Mouse (Mus musculus): ENCODE measurements around the gene Olfr27.

Olfr27 gene

GRCm38 (mm10) chr9:39127831-39128230, at the start of gene Olfr27:
Olfr27 (plus strand) TSS chr9:39128131.
- no peak for DNase-seq (ENCODE audit: low read depth, low spot score)

- DNase-seq (ENCODE audit: low read depth, low spot score) = no peak
Measured at GRCm38 (mm10) chr9:39078787-39079186, 49.1 kb upstream of the Olfr27 start, which contains the start of gene Olfr938. Olfr938 (minus strand) TSS chr9:39078887.

GRCm38 (mm10) chr9:39127326-39127725, 605 bp upstream of the Olfr27 start:
- no peak for DNase-seq (ENCODE audit: low read depth, low spot score)

GRCm38 (mm10) chr9:39152401-39152800, 24.5 kb downstream of the Olfr27 start:
- no peak for DNase-seq (ENCODE audit: low read depth, low spot score)

- DNase-seq (ENCODE audit: low read depth, low spot score) = no peak
Measured at GRCm38 (mm10) chr9:39166004-39166403, 38.1 kb downstream of the Olfr27 start, which contains the start of gene Olfr943. Olfr943 (plus strand) TSS chr9:39166304.
